Mouse (Mus musculus): Measurements from ENCODE around the gene Pcdh7. TPM values are rescaled to one million over a fixed set of nuclear protein-coding genes. Genes with fewer than 3 reads are reported as not detected.

The Pcdh7 gene
- polyA plus RNA-seq, 1 experiment, result 7.8 TPM

DNA sequence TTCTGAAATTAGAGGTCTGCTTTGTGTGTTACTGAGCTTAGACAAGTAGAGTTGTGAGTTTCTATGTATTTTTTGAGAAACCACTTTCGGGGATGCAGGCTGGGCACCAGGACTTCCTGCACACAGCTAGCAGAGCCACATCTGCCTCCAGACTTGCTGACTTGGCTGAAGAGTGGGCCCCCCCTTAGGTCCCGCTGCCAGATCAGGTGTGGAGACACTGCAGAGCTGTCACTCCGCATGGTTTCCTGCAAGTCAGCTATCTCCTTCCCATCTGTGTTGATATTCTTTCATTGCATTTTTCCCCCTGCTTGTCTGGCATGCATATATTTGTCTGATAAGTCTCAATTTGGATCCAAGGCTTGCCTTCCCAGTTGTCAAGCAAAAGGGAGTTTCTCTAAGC lies 52.6 kb downstream of the Pcdh7 start:
- no peaks in the 10 kb centered on the region for H3K9me3 ChIP-seq (replicated peaks; ENCODE audit: control insufficient read depth, insufficient read depth, low read length, poor library complexity, severe bottlenecking)
- H3K27ac ChIP-seq (ENCODE audit: insufficient read depth, low read length), result no peak overlapping the region
- no peaks in the 10 kb centered on the region for H3K4me1 ChIP-seq (ENCODE audit: control insufficient read depth, insufficient read depth, low read length)
- no peaks in the 10 kb centered on the region for H3K27me3 ChIP-seq (ENCODE audit: control insufficient read depth, insufficient read depth, low read length, poor library complexity, severe bottlenecking)
- no peak overlapping the region for H3K4me3 ChIP-seq (ENCODE audit: low read depth, low read length)
- H3K36me3 ChIP-seq (ENCODE audit: control insufficient read depth, insufficient read depth, low read length, poor library complexity, severe bottlenecking), result no peaks in the 10 kb centered on the region
- no peak overlapping the region for H3K9ac ChIP-seq (ENCODE audit: low read depth, poor library complexity, severe bottlenecking)
- TF ChIP-seq POLR2A (IDR thresholded peaks at IDR 0.05; ENCODE audit: insufficient read depth, low read length) (no peak), CTCF (IDR thresholded peaks at IDR 0.05; ENCODE audit: low read depth, low read length) (no peak), EP300 (IDR thresholded peaks at IDR 0.05; ENCODE audit: insufficient read depth, low read depth, low read length) (no peak)

GRCm38 (mm10) chr5:57771122-57771521 lies 53.4 kb downstream of the Pcdh7 start:
- Histone ChIP-seq H3K9me3 (replicated peaks; ENCODE audit: control insufficient read depth, insufficient read depth, low read length, poor library complexity, severe bottlenecking) (no peaks in the 10 kb centered on the region), H3K9ac (ENCODE audit: low read depth, poor library complexity, severe bottlenecking) (no peak overlapping the region), H3K27me3 (ENCODE audit: control insufficient read depth, insufficient read depth, low read length, poor library complexity, severe bottlenecking) (no peaks in the 10 kb centered on the region), H3K4me3 (ENCODE audit: low read depth, low read length) (no peak overlapping the region), H3K4me1 (ENCODE audit: control insufficient read depth, insufficient read depth, low read length) (no peaks in the 10 kb centered on the region), H3K36me3 (ENCODE audit: control insufficient read depth, insufficient read depth, low read length, poor library complexity, severe bottlenecking) (no peaks in the 10 kb centered on the region), H3K27ac (ENCODE audit: insufficient read depth, low read length) (no peak overlapping the region)
- TF ChIP-seq EP300 (IDR thresholded peaks at IDR 0.05; ENCODE audit: insufficient read depth, low read depth, low read length) (no peak), POLR2A (IDR thresholded peaks at IDR 0.05; ENCODE audit: insufficient read depth, low read length) (no peak), CTCF (IDR thresholded peaks at IDR 0.05; ENCODE audit: low read depth, low read length) (no peak)

DNA sequence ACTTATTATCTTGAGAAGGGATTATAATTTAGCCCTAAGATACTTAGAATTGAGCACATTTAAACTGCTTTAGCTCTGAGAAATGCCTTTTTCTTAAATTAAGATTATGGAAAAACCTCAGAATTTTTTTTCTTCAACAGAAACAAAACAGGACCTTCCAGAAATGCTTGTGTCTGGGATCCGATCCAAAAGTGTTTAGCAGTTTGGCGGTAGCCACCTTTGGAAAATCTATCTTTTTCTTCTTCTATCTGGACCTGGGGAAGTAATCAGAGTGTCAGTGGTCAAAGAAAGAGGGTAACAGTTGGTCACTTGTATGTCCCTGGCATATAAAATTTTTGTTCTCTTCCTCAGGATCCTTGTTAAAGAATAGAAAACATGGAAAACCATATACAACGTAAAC lies 54.9 kb downstream of the Pcdh7 start:
- TF ChIP-seq EP300 (IDR thresholded peaks at IDR 0.05; ENCODE audit: insufficient read depth, low read depth, low read length) (no peak), CTCF (IDR thresholded peaks at IDR 0.05; ENCODE audit: low read depth, low read length) (no peak), POLR2A (IDR thresholded peaks at IDR 0.05; ENCODE audit: insufficient read depth, low read length) (no peak)
- Histone ChIP-seq H3K4me1 (ENCODE audit: control insufficient read depth, insufficient read depth, low read length) (no peaks in the 10 kb centered on the region), H3K9me3 (replicated peaks; ENCODE audit: control insufficient read depth, insufficient read depth, low read length, poor library complexity, severe bottlenecking) (no peaks in the 10 kb centered on the region), H3K36me3 (ENCODE audit: control insufficient read depth, insufficient read depth, low read length, poor library complexity, severe bottlenecking) (no peaks in the 10 kb centered on the region), H3K4me3 (ENCODE audit: low read depth, low read length) (no peak overlapping the region), H3K27ac (ENCODE audit: insufficient read depth, low read length) (no peak overlapping the region), H3K27me3 (ENCODE audit: control insufficient read depth, insufficient read depth, low read length, poor library complexity, severe bottlenecking) (no peaks in the 10 kb centered on the region), H3K9ac (ENCODE audit: low read depth, poor library complexity, severe bottlenecking) (no peak overlapping the region)

- Histone ChIP-seq H3K9me3 (replicated peaks; ENCODE audit: control insufficient read depth, insufficient read depth, low read length, poor library complexity, severe bottlenecking) (no peaks in the 10 kb centered on the region), H3K36me3 (ENCODE audit: control insufficient read depth, insufficient read depth, low read length, poor library complexity, severe bottlenecking) (no peaks in the 10 kb centered on the region), H3K4me3 (ENCODE audit: low read depth, low read length) (no peak overlapping the region), H3K27ac (ENCODE audit: insufficient read depth, low read length) (no peak overlapping the region), H3K27me3 (ENCODE audit: control insufficient read depth, insufficient read depth, low read length, poor library complexity, severe bottlenecking) (no peaks in the 10 kb centered on the region), H3K9ac (ENCODE audit: low read depth, poor library complexity, severe bottlenecking) (no peak overlapping the region), H3K4me1 (ENCODE audit: control insufficient read depth, insufficient read depth, low read length) (no peaks in the 10 kb centered on the region)
- TF ChIP-seq CTCF (IDR thresholded peaks at IDR 0.05; ENCODE audit: low read depth, low read length), result no peak
- TF ChIP-seq POLR2A (IDR thresholded peaks at IDR 0.05; ENCODE audit: insufficient read depth, low read length), result no peak
- TF ChIP-seq EP300 (IDR thresholded peaks at IDR 0.05; ENCODE audit: insufficient read depth, low read depth, low read length), result no peak
These were observed 56.7 kb downstream of the Pcdh7 start for GRCm38 (mm10) chr5:57774496-57774895.

DNA sequence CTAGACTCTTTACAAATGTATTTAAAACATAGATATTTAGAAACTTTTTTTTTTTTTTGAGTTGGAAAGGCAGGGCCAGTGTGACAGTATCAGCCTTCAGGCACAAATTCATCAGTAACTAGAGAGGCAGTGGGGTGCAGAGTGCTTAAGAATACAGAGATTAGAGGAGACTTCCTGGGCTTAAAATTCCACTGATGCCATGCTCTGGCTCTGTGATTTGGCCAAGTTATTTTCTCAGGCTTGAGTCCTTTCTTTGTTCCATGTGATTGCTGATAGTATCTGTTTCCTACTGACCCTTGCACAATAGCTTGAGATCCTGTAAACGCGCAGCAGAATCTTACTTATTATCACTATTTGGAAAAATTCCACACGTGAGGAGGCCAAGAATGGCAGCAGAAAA lies 60.3 kb downstream of the Pcdh7 start:
- Histone ChIP-seq H3K4me3 (ENCODE audit: low read depth, low read length) (no peak overlapping the region), H3K27ac (ENCODE audit: insufficient read depth, low read length) (no peak overlapping the region), H3K36me3 (ENCODE audit: control insufficient read depth, insufficient read depth, low read length, poor library complexity, severe bottlenecking) (no peaks in the 10 kb centered on the region), H3K27me3 (ENCODE audit: control insufficient read depth, insufficient read depth, low read length, poor library complexity, severe bottlenecking) (no peaks in the 10 kb centered on the region), H3K9me3 (replicated peaks; ENCODE audit: control insufficient read depth, insufficient read depth, low read length, poor library complexity, severe bottlenecking) (no peaks in the 10 kb centered on the region), H3K9ac (ENCODE audit: low read depth, poor library complexity, severe bottlenecking) (no peak overlapping the region), H3K4me1 (ENCODE audit: control insufficient read depth, insufficient read depth, low read length) (no peaks in the 10 kb centered on the region)
- no peak for TF ChIP-seq EP300 (IDR thresholded peaks at IDR 0.05; ENCODE audit: insufficient read depth, low read depth, low read length)

DNA sequence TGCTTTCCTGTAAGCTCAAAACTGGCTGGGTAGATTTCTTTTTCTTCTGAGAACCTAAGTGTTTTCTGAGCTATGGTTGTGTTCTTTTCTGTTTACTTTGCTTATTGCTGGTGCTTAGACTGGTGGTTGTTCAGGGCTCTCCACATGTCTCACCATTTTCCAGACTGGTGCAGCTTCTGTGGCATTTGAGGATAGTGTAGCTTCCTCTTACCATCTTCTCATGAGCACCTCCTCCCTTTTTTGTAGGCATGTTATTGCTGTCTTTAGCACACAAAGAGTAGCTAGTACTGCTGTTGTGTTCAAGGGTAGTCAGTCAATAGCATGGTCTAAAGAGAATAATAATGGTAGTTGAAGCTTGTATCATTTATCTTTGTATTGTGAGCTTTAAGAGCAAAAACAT lies 62.2 kb downstream of the Pcdh7 start:
- Histone ChIP-seq H3K27ac (ENCODE audit: insufficient read depth, low read length) (no peak overlapping the region), H3K36me3 (ENCODE audit: control insufficient read depth, insufficient read depth, low read length, poor library complexity, severe bottlenecking) (no peaks in the 10 kb centered on the region), H3K4me3 (ENCODE audit: low read depth, low read length) (no peak overlapping the region), H3K4me1 (ENCODE audit: control insufficient read depth, insufficient read depth, low read length) (no peaks in the 10 kb centered on the region), H3K9ac (ENCODE audit: low read depth, poor library complexity, severe bottlenecking) (no peak overlapping the region), H3K27me3 (ENCODE audit: control insufficient read depth, insufficient read depth, low read length, poor library complexity, severe bottlenecking) (no peaks in the 10 kb centered on the region), H3K9me3 (replicated peaks; ENCODE audit: control insufficient read depth, insufficient read depth, low read length, poor library complexity, severe bottlenecking) (no peaks in the 10 kb centered on the region)
- TF ChIP-seq CTCF (IDR thresholded peaks at IDR 0.05; ENCODE audit: low read depth, low read length) (no peak), POLR2A (IDR thresholded peaks at IDR 0.05; ENCODE audit: insufficient read depth, low read length) (no peak)

Measured in ES-Bruce4 (cell line).